19 mouse cellular contexts compared by ENCODE assay signal in the genomic region with DNA sequence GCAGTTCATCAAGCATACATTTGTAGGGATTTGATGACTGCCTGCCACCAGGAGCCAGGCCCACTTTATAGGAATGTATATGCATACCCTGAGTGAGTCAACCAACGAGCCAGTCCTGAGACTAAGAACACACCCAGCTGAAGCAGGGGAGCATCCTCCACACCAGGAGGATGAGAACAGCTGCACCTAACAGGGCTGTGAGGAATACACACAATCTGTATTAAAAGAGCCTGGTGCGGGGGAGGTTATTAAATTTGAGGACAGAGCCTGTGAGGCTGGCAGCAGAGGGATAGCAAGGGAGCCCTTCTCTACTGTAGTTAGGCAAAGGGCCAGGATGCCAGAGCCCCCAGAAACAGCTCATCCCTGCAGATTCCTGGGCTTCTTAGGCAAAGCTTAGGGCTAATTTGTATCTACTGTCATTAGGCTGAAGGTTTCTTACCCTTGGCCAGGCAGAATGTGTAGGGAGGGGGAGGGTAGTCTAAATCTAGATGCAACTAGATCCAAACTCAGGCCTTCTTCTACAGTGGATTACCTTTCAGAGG. TPM values are rescaled to one million over a fixed set of nuclear protein-coding genes. Genes with fewer than 3 reads are reported as not detected.
A peak's percentile ranks its signal among the peaks of the same experiment; 100 is the strongest.
DNase-seq lines count a peak whose midpoint lies in the region; ATAC-seq and TF ChIP-seq lines count a peak whose summit lies in the region.
"Had no signal": no experiment of that assay in that cellular context is flagged by ENCODE, and none has a peak within 500 bp of the region (broad histone marks: within the 10 kb centered on the region; RNA-seq: fewer than 3 reads in every experiment).

No protein-coding gene starts in this region.

- peaks cover 7% of the 10 kb centered on the region; the same call in 1 of the 2 replicates for H3K4me1 ChIP-seq in kidney, embryonic 15.5 days
- H3K4me1 ChIP-seq in kidney, adult 2 months (ENCODE audit: control insufficient read depth, insufficient read depth, low read length) = no peaks in the 10 kb centered on the region
- peaks cover 14% of the 10 kb centered on the region; the same call in 1 of the 2 replicates for H3K4me1 ChIP-seq in neural tube, embryonic 13.5 days (replicated peaks)

- H3K4me2 ChIP-seq in kidney, embryonic 15.5 days = no peak overlapping the region
- no peak overlapping the region for H3K4me2 ChIP-seq in neural tube, embryonic 13.5 days
- H3K4me2 ChIP-seq: liver, embryonic 11.5 days had no signal

- H3K27ac ChIP-seq in kidney, embryonic 15.5 days = no peak overlapping the region
- no peak overlapping the region for H3K27ac ChIP-seq in kidney, adult 2 months (ENCODE audit: insufficient read depth, low read depth, low read length)
- H3K27ac ChIP-seq in neural tube, embryonic 13.5 days (replicated peaks) = no peak overlapping the region
- H3K27ac ChIP-seq: layer of hippocampus, adult 2 months had no signal

- TF ChIP-seq CTCF in kidney, adult 2 months (conservative IDR thresholded peaks at IDR 0.05; ENCODE audit: insufficient read depth, insufficient read length, low read depth, low read length) = no peak

- H3K9ac ChIP-seq in kidney, embryonic 15.5 days = no peak overlapping the region
- no peak overlapping the region for H3K9ac ChIP-seq in neural tube, embryonic 13.5 days

- H3K36me3 ChIP-seq in kidney, embryonic 15.5 days = no peaks in the 10 kb centered on the region
- H3K36me3 ChIP-seq in kidney, adult 2 months (ENCODE audit: control insufficient read depth, insufficient read depth, low read length) = no peaks in the 10 kb centered on the region
- H3K36me3 ChIP-seq in neural tube, embryonic 13.5 days = no peaks in the 10 kb centered on the region
- H3K36me3 ChIP-seq: G1E had no signal

- peak; percentile 41; the same call in 1 of the 2 replicates for ATAC-seq in frontal cortex, adult (ENCODE audit: low TSS enrichment)
- ATAC-seq in kidney, embryonic 15.5 days (replicated peaks; ENCODE audit: low FRiP score) = peak; percentile 72
- ATAC-seq in neural tube, embryonic 13.5 days (ENCODE audit: low read depth) = 0 out of 2 replicates have a peak, but pooled peaks have one; percentile 23
- ATAC-seq in erythroid progenitor cell, adult 5-6 weeks (replicated peaks; ENCODE audit: low FRiP score, poor library complexity, severe bottlenecking) = no peak

- 42% methylated on average over 2 of the region's 2 CpGs for WGBS in kidney, embryonic 15.5 days
- 62% methylated on average over 2 of the region's 2 CpGs for WGBS in kidney, adult 2 months
- WGBS in neural tube, embryonic 13.5 days = 51% methylated on average over 2 of the region's 2 CpGs

- no peak for TF ChIP-seq POLR2A in kidney, adult 2 months (IDR thresholded peaks at IDR 0.05; ENCODE audit: low read depth, low read length)

- no peak for DNase-seq in frontal cortex, adult 2 months (ENCODE audit: extremely low spot score in 1 of 2, low spot score in 1 of 2)
- DNase-seq in kidney, adult 2 months = no peak
- no peak for DNase-seq in neural tube, embryonic 10.5 days (ENCODE audit: extremely low spot score, low spot score)
- DNase-seq: cerebellum, adult 8-10 months; gastrocnemius, postnatal 36 days; kidney, adult 18-20 months; lung, adult 18-20 months; lung, postnatal 36 days; thymus, postnatal 25 days had no signal

- no peaks in the 10 kb centered on the region for H3K9me3 ChIP-seq in kidney, embryonic 15.5 days (replicated peaks)
- no peaks in the 10 kb centered on the region for H3K9me3 ChIP-seq in neural tube, embryonic 13.5 days

- no peak overlapping the region for H3K4me3 ChIP-seq in kidney, embryonic 15.5 days (replicated peaks)
- no peak overlapping the region for H3K4me3 ChIP-seq in kidney, adult 2 months (ENCODE audit: insufficient read depth, low read depth, low read length)
- no peak overlapping the region for H3K4me3 ChIP-seq in neural tube, embryonic 13.5 days
- H3K4me3 ChIP-seq: layer of hippocampus, adult 2 months had no signal

- H3K27me3 ChIP-seq in kidney, embryonic 15.5 days = no peaks in the 10 kb centered on the region
- no peaks in the 10 kb centered on the region for H3K27me3 ChIP-seq in kidney, adult 2 months (replicated peaks; ENCODE audit: control insufficient read depth, insufficient read depth, low read length)
- H3K27me3 ChIP-seq in neural tube, embryonic 13.5 days = peaks cover 38% of the 10 kb centered on the region

RNA-seq across cellular contexts. Expression of gene Oxtr, which starts 19.9 kb away (rescaled TPM):
- 4.7 and 8.7 TPM in 2 replicates for polyA plus RNA-seq in frontal cortex, adult 2 months (2012; rRNA removed)
- polyA plus RNA-seq in kidney, embryonic 15.5 days (2015; fragmentation: Nextera tagmentation; extraction: Ambion mirVana) = 5.8 and 6.0 TPM in 2 replicates
- 0.88 and 1.8 TPM in 2 replicates for polyA plus RNA-seq in kidney, adult 2 months (2012; rRNA removed)
- 0.63 and 1.4 TPM in 2 replicates for polyA plus RNA-seq in neural tube, embryonic 13.5 days (2015; fragmentation: Nextera tagmentation; extraction: Ambion mirVana)
- total RNA-seq in erythroid progenitor cell, adult 5-6 weeks (2015; ENCODE audit: low replicate concordance) = not detected in 2 replicates
- 0.39 TPM in 1 of 2 replicates, not detected in the other for total RNA-seq in erythroid progenitor cell, adult 5-6 weeks (2017; ENCODE audit: low replicate concordance)
- total RNA-seq: megakaryocyte-erythroid progenitor cell, adult 5-6 weeks had no signal
- polyA plus RNA-seq: liver, embryonic 11.5 days had no signal

RNA-seq across cellular contexts. Expression of gene Cav3, which starts 50.4 kb away (rescaled TPM):
- polyA plus RNA-seq in frontal cortex, adult 2 months (2012; rRNA removed) = 0.12 and 0.25 TPM in 2 replicates
- polyA plus RNA-seq in kidney, embryonic 15.5 days (2015; fragmentation: Nextera tagmentation; extraction: Ambion mirVana) = 2.1 and 5.2 TPM in 2 replicates
- 0.50 and 1.4 TPM in 2 replicates for polyA plus RNA-seq in kidney, adult 2 months (2012; rRNA removed)
- polyA plus RNA-seq in neural tube, embryonic 13.5 days (2015; fragmentation: Nextera tagmentation; extraction: Ambion mirVana) = 0.50 and 1.1 TPM in 2 replicates
- not detected in 2 replicates for total RNA-seq in erythroid progenitor cell, adult 5-6 weeks (2015; ENCODE audit: low replicate concordance)
- not detected in 2 replicates for total RNA-seq in erythroid progenitor cell, adult 5-6 weeks (2017; ENCODE audit: low replicate concordance)
- total RNA-seq: G1E; megakaryocyte-erythroid progenitor cell, adult 5-6 weeks had no signal
- polyA plus RNA-seq: forebrain, embryonic 14.5 days; G1E; hindbrain, embryonic 11.5 days had no signal
